Mouse (Mus musculus) right cerebral cortex, postnatal 25 days (tissue): ENCODE results near the gene Dach1.

Source experiments
- DNase-seq: peaks from one replicate; pipeline ENCODE4 v3.0.0; 2022

Dach1 gene

GRCm38 (mm10) chr14:98014053-98014452, 155.5 kb downstream of the Dach1 start:
- DNase-seq, result no peak

GRCm38 (mm10) chr14:98008501-98008900, 161.1 kb downstream of the Dach1 start:
- no peak for DNase-seq

DNA sequence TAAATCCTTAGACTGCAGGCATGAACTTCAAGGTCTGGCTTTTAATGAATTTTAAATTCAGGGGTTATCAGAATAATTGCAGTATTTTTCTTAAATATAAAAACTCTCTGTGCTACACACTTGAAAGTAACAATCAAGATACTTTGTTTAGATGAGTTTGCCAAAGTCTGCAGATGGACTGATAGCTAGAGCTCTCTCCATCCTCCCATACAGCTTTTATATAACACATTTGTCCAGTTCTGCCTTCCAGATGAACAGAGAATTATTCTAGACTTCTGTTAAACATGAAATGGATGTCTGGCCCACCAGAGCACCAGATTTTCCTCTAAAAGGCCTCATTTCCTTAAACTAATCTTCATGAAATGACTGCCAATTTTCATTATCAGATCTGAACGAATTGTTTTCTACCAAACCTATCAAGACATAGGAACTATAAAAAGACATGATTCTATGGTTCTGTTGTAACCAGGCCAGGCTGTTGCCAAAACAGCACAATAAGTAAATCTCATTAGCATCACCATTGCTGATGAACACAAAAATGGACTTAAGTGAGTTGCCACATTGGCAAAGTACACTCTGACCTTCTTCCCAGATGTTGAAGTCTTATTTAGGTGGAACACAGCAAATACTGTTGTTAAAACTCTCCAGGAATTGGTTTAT, 167.4 kb downstream of the Dach1 start:
- no peak for DNase-seq

GRCm38 (mm10) chr14:97998584-97998983, 171.0 kb downstream of the Dach1 start:
- no peak for DNase-seq

- DNase-seq, result no peak
Measured at GRCm38 (mm10) chr14:97983251-97983650, 186.3 kb downstream of the Dach1 start.

DNA sequence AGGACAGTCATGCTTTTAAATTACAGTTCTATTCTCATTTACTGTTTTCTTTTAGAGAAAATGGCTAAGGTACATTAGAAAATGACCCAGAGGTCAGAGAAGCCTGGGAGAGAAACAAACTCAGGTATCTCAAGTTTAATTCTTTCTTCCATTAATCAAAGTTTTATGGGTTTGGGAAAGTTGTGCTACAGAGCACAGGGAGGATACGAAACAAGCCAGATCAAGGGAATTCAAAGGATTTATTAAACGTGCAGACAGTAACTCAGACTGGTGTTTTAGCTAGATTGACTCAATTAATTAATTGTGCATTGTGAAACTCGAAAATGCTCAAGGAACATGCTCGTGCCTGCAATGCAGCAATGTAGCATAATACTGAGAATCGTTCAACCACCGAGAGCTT, 186.9 kb downstream of the Dach1 start:
- no peak for DNase-seq

DNA sequence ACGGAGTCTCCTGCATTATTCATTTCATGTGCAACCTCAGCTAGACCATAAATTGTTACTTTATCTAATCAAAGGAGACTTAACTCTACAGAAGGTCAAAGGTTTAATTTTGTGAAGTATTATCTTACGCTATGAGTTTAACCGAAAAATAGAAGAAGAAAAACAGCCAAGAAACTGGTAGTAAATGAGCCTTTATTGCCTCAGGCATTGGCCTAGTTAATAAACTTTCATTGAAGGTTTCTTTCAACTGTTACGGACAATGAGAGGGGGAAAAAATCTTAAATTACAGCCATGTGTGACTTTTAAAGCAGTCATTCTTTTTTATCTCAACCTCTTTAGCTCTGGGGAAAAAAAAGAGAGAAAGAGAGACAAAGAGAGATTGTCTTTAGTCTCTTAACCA, 188.7 kb downstream of the Dach1 start:
- no peak for DNase-seq

GRCm38 (mm10) chr14:97976091-97976490, 193.5 kb downstream of the Dach1 start:
- no peak for DNase-seq

DNA sequence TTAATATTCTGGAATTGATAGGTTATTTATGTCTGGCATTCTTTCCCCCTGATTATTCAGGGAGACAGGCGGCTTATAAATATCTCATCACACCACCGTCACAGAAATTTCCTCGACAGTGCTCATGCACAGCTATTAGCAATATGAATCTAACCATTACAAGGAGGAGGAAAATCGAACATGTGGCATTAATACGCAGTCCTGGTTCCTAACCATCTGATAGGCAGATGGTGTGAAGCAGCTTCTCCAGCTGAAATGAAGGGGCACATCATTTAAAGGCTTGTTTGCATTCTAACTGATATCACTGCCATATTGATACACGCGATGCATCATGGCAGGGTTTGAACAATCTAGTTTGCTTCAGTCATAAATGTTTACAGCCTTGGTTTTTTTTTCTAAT, 194.1 kb downstream of the Dach1 start:
- DNase-seq, result no peak

- no peak for DNase-seq
Measured at GRCm38 (mm10) chr14:97964543-97965069, 205.0 kb downstream of the Dach1 start.

DNA sequence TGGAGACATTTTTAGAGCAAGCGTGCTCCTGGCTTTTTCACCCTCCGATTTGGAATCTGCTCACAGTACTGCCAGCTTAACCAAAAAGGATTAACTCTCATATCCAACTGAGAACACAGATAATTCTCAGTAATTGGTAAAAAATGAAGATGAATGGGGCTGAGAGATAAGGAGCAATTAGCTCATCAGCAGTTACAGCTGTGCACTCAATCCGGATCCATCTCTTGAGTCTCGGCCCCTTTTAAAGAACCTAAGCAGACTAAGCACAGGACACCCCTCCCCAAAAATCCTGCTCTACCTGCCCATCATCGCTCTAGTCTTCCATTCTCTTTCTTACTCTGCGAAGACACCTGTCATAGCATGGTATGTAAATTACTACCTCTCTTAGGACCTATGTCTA, 205.9 kb downstream of the Dach1 start:
- no peak for DNase-seq

GRCm38 (mm10) chr14:97956356-97956755, 213.2 kb downstream of the Dach1 start:
- no peak for DNase-seq

DNA sequence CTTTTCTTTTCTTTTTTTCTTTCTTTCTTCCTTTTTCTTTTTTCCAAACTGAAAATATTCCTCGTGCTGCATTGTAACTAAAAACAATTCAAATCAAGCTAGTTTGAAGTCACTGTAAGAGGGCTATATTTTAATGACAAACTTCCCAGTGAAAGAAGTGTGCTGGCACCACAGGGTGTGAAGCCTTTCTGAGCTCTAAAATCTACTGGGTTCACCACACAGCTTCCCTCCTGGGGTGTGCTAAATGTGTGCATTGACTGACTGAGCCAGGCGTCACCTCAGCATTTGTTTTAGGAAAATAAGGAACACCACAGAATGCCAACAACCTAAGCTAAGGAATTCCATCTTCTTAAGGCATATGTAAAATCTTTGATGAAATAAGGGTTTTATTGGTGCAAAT, 224.1 kb downstream of the Dach1 start:
- no peak for DNase-seq

DNA sequence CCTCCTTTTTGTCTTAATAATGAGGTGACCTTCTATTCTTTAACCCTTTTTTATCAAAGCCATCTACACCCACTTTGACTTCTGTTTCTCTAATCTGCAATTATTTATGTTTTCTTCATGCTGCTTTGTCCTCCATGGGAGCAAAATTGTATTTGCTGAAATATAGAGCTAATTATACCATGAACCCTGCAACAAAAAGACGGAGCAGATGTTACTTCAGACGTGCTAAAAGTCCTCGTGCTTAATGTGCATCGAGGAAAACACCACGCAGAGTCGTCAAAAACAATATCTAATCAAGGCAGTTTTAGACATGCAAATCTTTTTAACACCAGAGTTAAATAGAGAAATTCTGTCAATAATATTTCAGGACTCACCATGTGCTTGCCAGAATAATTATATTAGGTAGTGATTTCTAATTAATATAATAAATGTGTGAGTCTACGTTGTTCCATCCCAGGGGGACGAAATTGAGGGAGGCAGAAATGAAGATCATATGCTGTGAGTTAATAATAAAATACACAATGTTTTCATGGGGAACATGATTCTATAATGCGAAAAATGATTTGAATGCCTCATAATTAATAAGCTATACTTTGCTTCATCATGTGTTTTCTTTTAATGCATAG, 224.8 kb downstream of the Dach1 start:
- DNase-seq, result no peak

DNA sequence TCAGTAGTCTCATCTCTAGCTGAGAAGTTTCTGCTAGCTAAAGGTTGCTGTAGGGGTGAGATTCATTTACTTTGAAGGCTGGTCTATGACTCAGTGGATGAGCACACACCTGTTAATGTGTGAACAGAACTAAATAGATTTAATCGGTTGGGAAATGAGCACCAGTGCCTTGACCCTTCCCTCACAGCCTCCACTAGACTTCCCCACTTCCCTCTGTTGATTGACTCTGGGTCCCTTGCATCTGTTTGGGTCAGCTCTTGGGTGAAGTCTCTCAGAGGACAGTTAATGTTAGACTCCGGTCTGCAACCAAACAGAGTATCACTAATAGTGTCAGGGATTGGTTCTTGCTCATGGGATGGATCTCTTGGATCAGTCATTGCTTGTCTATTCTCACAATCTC, 227.2 kb downstream of the Dach1 start:
- no peak for DNase-seq

- no peak for DNase-seq
Measured at GRCm38 (mm10) chr14:97896622-97897021, 272.9 kb downstream of the Dach1 start.

GRCm38 (mm10) chr14:97881976-97882375, 287.6 kb downstream of the Dach1 start:
- DNase-seq, result no peak

DNA sequence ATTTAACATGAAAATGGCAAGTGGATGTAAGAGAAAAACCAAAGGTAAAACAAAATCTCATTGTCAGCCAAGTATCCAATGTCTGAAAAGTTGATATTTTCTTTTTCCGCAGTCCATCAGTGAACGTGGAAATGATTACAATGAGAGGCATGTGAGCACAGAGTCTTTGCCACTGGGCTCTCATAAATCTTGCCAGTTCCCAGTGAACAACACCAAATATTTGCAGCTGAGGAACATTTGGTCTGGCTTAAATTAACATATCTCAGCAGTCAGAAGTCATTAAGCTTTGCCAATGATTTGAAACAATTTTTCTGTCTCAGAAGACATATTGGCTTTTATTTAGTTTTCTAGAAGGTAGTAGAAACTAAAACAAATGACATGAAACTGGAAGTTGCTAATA, 298.6 kb downstream of the Dach1 start:
- no peak for DNase-seq

GRCm38 (mm10) chr14:97858384-97858783, 311.2 kb downstream of the Dach1 start:
- no peak for DNase-seq

DNA sequence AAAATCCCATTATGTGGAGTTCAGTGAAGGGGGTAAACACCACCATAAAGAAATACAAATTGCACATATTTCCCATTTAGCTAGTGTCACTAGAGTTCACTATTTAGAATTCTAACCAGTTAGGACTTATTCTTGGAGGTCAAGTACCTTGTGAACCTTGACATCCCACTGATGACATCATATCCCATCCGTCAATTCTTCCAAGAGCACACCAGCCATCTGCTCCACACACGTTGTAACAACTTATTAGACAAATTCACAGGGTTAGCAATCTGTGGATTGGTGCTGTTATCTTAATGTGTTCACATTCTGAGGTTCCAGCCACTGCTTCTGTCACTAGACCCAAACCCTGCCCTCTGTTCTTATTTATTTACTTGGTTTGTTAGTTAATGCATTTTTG, 312.3 kb downstream of the Dach1 start:
- DNase-seq, result no peak

GRCm38 (mm10) chr14:97855345-97855744, 314.2 kb downstream of the Dach1 start:
- no peak for DNase-seq

- DNase-seq, result no peak
Measured at GRCm38 (mm10) chr14:97850486-97850885, 319.1 kb downstream of the Dach1 start.

DNA sequence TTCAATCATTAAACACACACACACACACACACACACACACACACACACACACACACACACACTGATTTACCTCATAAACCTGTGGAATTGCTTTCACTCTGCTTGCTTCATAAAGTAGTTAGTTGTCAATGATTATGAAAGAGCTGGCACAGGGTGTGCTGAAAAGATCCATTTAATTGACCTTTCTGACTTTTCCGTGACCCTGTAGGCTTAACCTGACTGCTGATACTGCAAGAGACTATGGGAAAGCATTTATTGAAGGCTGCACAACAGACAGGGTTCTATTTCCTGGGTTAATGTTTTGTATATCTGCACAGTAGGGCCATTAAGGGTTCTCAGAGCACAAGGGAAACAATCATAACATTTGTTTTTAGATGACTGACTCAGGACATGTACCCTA, 321.9 kb downstream of the Dach1 start:
- DNase-seq, result no peak

- DNase-seq, result no peak
Measured at GRCm38 (mm10) chr14:97839275-97839674, 330.3 kb downstream of the Dach1 start.

DNA sequence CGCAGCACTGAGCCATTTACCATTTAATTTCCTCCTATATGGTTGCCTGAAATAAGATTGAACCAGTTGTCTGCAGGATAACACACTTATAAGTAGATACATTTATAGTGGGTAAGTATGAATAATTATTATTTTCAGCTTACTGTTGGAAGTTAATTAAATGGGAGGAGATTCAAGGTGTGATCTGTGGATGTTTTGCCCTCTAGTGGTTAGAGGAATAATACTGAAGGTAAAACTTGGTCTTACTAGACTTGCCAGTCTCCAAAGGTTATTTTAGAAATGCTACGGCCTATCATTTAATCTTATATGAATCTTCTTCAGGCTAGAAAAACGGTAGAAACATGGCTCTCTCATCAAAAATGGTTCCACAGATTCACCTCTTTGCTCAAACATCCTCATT, 339.7 kb downstream of the Dach1 start:
- no peak for DNase-seq
